Mouse (Mus musculus): ENCODE results near the gene Lhfpl3.

The Lhfpl3 gene

GRCm38 (mm10) chr5:22926171-22926570 lies 180.3 kb downstream of the Lhfpl3 start:
- no peak for DNase-seq (ENCODE audit: low read depth, low spot score)

GRCm38 (mm10) chr5:22928746-22929145 lies 182.9 kb downstream of the Lhfpl3 start:
- peak; percentile 12 for DNase-seq (ENCODE audit: low read depth, low spot score)

- no peak for DNase-seq (ENCODE audit: low read depth, low spot score)
These were observed 197.4 kb downstream of the Lhfpl3 start for GRCm38 (mm10) chr5:22943306-22943705.

GRCm38 (mm10) chr5:22963300-22963699 lies 217.4 kb downstream of the Lhfpl3 start:
- no peak for DNase-seq (ENCODE audit: low read depth, low spot score)

GRCm38 (mm10) chr5:22986771-22987170 lies 240.9 kb downstream of the Lhfpl3 start:
- no peak for DNase-seq (ENCODE audit: low read depth, low spot score)

GRCm38 (mm10) chr5:22999811-23000210 lies 254.0 kb downstream of the Lhfpl3 start:
- no peak for DNase-seq (ENCODE audit: low read depth, low spot score)

GRCm38 (mm10) chr5:23003123-23003797 lies 257.4 kb downstream of the Lhfpl3 start:
- no peak for DNase-seq (ENCODE audit: low read depth, low spot score)

GRCm38 (mm10) chr5:23006207-23006606 lies 260.3 kb downstream of the Lhfpl3 start:
- DNase-seq (ENCODE audit: low read depth, low spot score), result no peak

GRCm38 (mm10) chr5:23010460-23010859 lies 264.6 kb downstream of the Lhfpl3 start:
- no peak for DNase-seq (ENCODE audit: low read depth, low spot score)

- no peak for DNase-seq (ENCODE audit: low read depth, low spot score)
These were observed 268.1 kb downstream of the Lhfpl3 start for GRCm38 (mm10) chr5:23013997-23014396.

GRCm38 (mm10) chr5:23015587-23016335 lies 269.9 kb downstream of the Lhfpl3 start:
- DNase-seq (ENCODE audit: low read depth, low spot score), result no peak

- DNase-seq (ENCODE audit: low read depth, low spot score), result peak; percentile 33
These were observed 289.3 kb downstream of the Lhfpl3 start for GRCm38 (mm10) chr5:23034944-23035726.

GRCm38 (mm10) chr5:23035727-23036029 lies 289.8 kb downstream of the Lhfpl3 start:
- no peak for DNase-seq (ENCODE audit: low read depth, low spot score)

- DNase-seq (ENCODE audit: low read depth, low spot score), result no peak
These were observed 294.6 kb downstream of the Lhfpl3 start for GRCm38 (mm10) chr5:23040429-23040828.

GRCm38 (mm10) chr5:23042862-23043261 lies 297.0 kb downstream of the Lhfpl3 start:
- no peak for DNase-seq (ENCODE audit: low read depth, low spot score)

GRCm38 (mm10) chr5:23049083-23049663 lies 303.3 kb downstream of the Lhfpl3 start:
- DNase-seq (ENCODE audit: low read depth, low spot score), result no peak

GRCm38 (mm10) chr5:23051458-23051857 lies 305.6 kb downstream of the Lhfpl3 start:
- no peak for DNase-seq (ENCODE audit: low read depth, low spot score)

- peak; percentile 6 for DNase-seq (ENCODE audit: low read depth, low spot score)
These were observed 349.0 kb downstream of the Lhfpl3 start for GRCm38 (mm10) chr5:23094894-23095293.

- DNase-seq (ENCODE audit: low read depth, low spot score), result no peak
These were observed 360.7 kb downstream of the Lhfpl3 start for GRCm38 (mm10) chr5:23106536-23106935.

- no peak for DNase-seq (ENCODE audit: low read depth, low spot score)
These were observed 365.4 kb downstream of the Lhfpl3 start for GRCm38 (mm10) chr5:23111307-23111706.

GRCm38 (mm10) chr5:23114249-23114648 lies 368.4 kb downstream of the Lhfpl3 start:
- no peak for DNase-seq (ENCODE audit: low read depth, low spot score)

GRCm38 (mm10) chr5:23126851-23127250 lies 381.0 kb downstream of the Lhfpl3 start:
- DNase-seq (ENCODE audit: low read depth, low spot score), result no peak

Measured in telencephalon, adult 2 months (tissue).